Mouse (Mus musculus) erythroblast, embryonic 14.5 days (primary cell): Measurements from ENCODE around the gene Ccdc73.

Experiments
- GATA1 ChIP-seq: IDR thresholded peaks from 2 replicates; pipeline ENCODE4 v1.6.1; 2012; ENCODE audit warnings: low read length, inconsistent platforms, mixed read lengths
- TAL1 ChIP-seq: IDR thresholded peaks from 3 replicates; pipeline ENCODE4 v1.6.1; 2012; ENCODE audit warnings: low read length, inconsistent platforms, mixed read lengths

GRCm38 (mm10) chr2:104848235-104849161 is 19.1 kb upstream of the Ccdc73 start:
- TF ChIP-seq GATA1 (no peak), TAL1 (no peak)
